Mouse (Mus musculus): ENCODE measurements at regions not wholly inside any gene's neighbourhood (a gene's known extent, or its start where the extent isn't known, plus 50 kb on each side); places are given as distances from the start of the nearest gene placed in this dataset.
"Not testable (repeated sequence)": the region's sequence is repeated elsewhere in the genome, so short reads cannot be mapped to it uniquely, and the experiment has no call there.

DNA sequence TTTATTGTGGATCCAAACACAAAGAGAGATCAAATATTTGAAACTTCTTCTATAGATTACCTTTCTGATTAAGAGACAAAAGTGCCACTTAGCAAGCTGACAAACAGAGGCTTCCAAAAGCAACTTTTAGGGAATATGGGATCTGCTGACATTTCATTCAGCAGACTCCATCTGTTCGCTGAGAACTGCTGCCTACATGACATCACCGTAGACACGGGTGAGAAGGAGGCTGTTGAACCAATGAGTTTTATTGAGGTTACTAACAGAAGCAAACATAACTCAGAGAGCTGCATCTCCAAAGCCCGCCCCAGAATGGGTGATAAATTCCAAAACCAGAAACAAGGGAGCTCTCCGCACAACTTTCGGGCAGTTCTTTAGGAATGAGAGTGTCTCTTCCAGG is 111.8 kb upstream of the Tmem106b start:
- no peaks in the 10 kb centered on the region for H3K36me3 ChIP-seq (ENCODE audit: control insufficient read depth, insufficient read depth, low read length)
- no peak for DNase-seq (ENCODE audit: extremely low read depth, low read depth, low spot score)
- no peak overlapping the region for H3K9ac ChIP-seq (ENCODE audit: low read depth, low read length)
- no peaks in the 10 kb centered on the region for H3K4me1 ChIP-seq (ENCODE audit: control insufficient read depth, insufficient read depth, low read length)
- no peak overlapping the region for H3K4me3 ChIP-seq (ENCODE audit: insufficient read depth, low read depth, low read length)
- H3K27me3 ChIP-seq (ENCODE audit: control insufficient read depth, insufficient read depth, low read length): no peaks in the 10 kb centered on the region
- no peak for TF ChIP-seq CTCF (IDR thresholded peaks at IDR 0.05; ENCODE audit: low read depth, low read length)
- no peak for TF ChIP-seq POLR2A (IDR thresholded peaks at IDR 0.05; ENCODE audit: extremely low read depth, insufficient read depth, low read length)
- no peak overlapping the region for H3K27ac ChIP-seq (replicated peaks; ENCODE audit: insufficient read depth, low read depth, low read length)
- 83% methylated on average over 6 of the region's 6 CpGs for WGBS
- H3K79me2 ChIP-seq (ENCODE audit: control insufficient read depth, insufficient read depth, low read length): no peaks in the 10 kb centered on the region

DNA sequence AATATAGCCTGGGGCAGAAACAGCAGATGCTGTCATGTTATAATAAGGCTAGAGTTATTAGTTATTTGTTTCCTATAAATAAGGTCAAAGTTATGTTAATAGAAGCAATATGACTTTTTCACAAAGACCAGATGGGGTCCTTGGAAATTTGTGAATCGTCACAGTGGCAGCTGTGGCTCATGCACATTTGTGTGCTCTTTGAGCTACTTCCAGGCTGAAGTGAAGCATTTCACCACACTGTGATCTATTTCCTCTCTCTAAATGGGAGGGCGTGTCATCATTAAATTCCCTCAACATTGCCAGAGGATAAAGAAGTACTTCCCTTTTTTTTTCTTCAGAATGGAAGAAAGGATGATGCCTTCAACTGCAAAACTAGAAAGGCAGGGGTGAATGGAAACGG is 157.9 kb upstream of the Tmem106b start:
- 82% methylated on average over 3 of the region's 3 CpGs for WGBS
- no peak overlapping the region for H3K4me3 ChIP-seq (ENCODE audit: insufficient read depth, low read depth, low read length)

GRCm38 (mm10) chr6:12892929-12893328 is 143.7 kb upstream of the Thsd7a start:
- Histone ChIP-seq H3K4me3 (ENCODE audit: insufficient read depth, low read depth, low read length) (no peak overlapping the region), H3K79me2 (ENCODE audit: control insufficient read depth, insufficient read depth, low read length) (no peaks in the 10 kb centered on the region), H3K36me3 (ENCODE audit: control insufficient read depth, insufficient read depth, low read length) (no peaks in the 10 kb centered on the region), H3K27me3 (ENCODE audit: control insufficient read depth, insufficient read depth, low read length) (no peaks in the 10 kb centered on the region), H3K27ac (replicated peaks; ENCODE audit: insufficient read depth, low read depth, low read length) (no peak overlapping the region), H3K9ac (ENCODE audit: low read depth, low read length) (no peak overlapping the region), H3K4me1 (ENCODE audit: control insufficient read depth, insufficient read depth, low read length) (no peaks in the 10 kb centered on the region)
- no peak for TF ChIP-seq POLR2A (IDR thresholded peaks at IDR 0.05; ENCODE audit: extremely low read depth, insufficient read depth, low read length)
- no peak for DNase-seq (ENCODE audit: extremely low read depth, low read depth, low spot score)
- 64% methylated on average over 5 of the region's 5 CpGs for WGBS

More for the DNA sequence above, 157.9 kb upstream of the Tmem106b start:
- DNase-seq (ENCODE audit: extremely low read depth, low read depth, low spot score): no peak
- no peak overlapping the region for H3K27ac ChIP-seq (replicated peaks; ENCODE audit: insufficient read depth, low read depth, low read length)
- H3K4me1 ChIP-seq (ENCODE audit: control insufficient read depth, insufficient read depth, low read length): no peaks in the 10 kb centered on the region
- H3K36me3 ChIP-seq (ENCODE audit: control insufficient read depth, insufficient read depth, low read length): no peaks in the 10 kb centered on the region
- no peaks in the 10 kb centered on the region for H3K27me3 ChIP-seq (ENCODE audit: control insufficient read depth, insufficient read depth, low read length)
- no peak overlapping the region for H3K9ac ChIP-seq (ENCODE audit: low read depth, low read length)
- H3K79me2 ChIP-seq (ENCODE audit: control insufficient read depth, insufficient read depth, low read length): no peaks in the 10 kb centered on the region
- no peak for TF ChIP-seq POLR2A (IDR thresholded peaks at IDR 0.05; ENCODE audit: extremely low read depth, insufficient read depth, low read length)
- no peak for TF ChIP-seq CTCF (IDR thresholded peaks at IDR 0.05; ENCODE audit: low read depth, low read length)

DNA sequence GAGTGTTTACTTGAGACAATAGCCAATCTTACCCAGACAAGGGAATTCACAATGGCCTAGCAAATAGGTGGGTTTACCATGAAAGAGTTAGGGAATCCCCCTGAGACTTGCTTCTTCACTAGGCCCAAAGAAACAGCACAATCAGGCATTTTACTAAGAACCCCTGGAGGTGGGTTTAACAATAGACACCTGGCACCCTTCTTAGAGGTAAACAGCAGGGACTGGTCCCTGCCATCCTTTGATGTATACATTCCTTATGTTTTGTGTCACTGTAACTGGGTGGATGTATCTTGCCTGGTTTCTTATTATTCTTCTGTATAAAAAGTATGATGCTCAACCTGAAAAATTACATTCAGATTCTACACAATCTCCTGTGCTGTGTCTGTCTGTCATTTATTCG is 127.7 kb upstream of the Thsd7a start:
- not testable (repeated sequence) for DNase-seq (ENCODE audit: extremely low read depth, low read depth, low spot score); H3K4me3 ChIP-seq (ENCODE audit: insufficient read depth, low read depth, low read length); H3K4me1 ChIP-seq (ENCODE audit: control insufficient read depth, insufficient read depth, low read length); H3K79me2 ChIP-seq (ENCODE audit: control insufficient read depth, insufficient read depth, low read length); H3K36me3 ChIP-seq (ENCODE audit: control insufficient read depth, insufficient read depth, low read length); H3K27me3 ChIP-seq (ENCODE audit: control insufficient read depth, insufficient read depth, low read length); H3K9ac ChIP-seq (ENCODE audit: low read depth, low read length); H3K27ac ChIP-seq (replicated peaks; ENCODE audit: insufficient read depth, low read depth, low read length)
- 58% methylated on average over 1 of the region's 1 CpGs for WGBS

- H3K36me3 ChIP-seq (ENCODE audit: control insufficient read depth, insufficient read depth, low read length): no peaks in the 10 kb centered on the region
- no peak overlapping the region for H3K9ac ChIP-seq (ENCODE audit: low read depth, low read length)
- H3K4me3 ChIP-seq (ENCODE audit: insufficient read depth, low read depth, low read length): no peak overlapping the region
- H3K27ac ChIP-seq (replicated peaks; ENCODE audit: insufficient read depth, low read depth, low read length): no peak overlapping the region
- no peak for TF ChIP-seq POLR2A (IDR thresholded peaks at IDR 0.05; ENCODE audit: extremely low read depth, insufficient read depth, low read length)
- no peak for TF ChIP-seq CTCF (IDR thresholded peaks at IDR 0.05; ENCODE audit: low read depth, low read length)
- 40% methylated on average over 4 of the region's 4 CpGs for WGBS
- no peaks in the 10 kb centered on the region for H3K4me1 ChIP-seq (ENCODE audit: control insufficient read depth, insufficient read depth, low read length)
- no peaks in the 10 kb centered on the region for H3K27me3 ChIP-seq (ENCODE audit: control insufficient read depth, insufficient read depth, low read length)
- no peak for DNase-seq (ENCODE audit: extremely low read depth, low read depth, low spot score)
- H3K79me2 ChIP-seq (ENCODE audit: control insufficient read depth, insufficient read depth, low read length): no peaks in the 10 kb centered on the region
Observed at GRCm38 (mm10) chr6:12876366-12876765, 127.2 kb upstream of the Thsd7a start.

DNA sequence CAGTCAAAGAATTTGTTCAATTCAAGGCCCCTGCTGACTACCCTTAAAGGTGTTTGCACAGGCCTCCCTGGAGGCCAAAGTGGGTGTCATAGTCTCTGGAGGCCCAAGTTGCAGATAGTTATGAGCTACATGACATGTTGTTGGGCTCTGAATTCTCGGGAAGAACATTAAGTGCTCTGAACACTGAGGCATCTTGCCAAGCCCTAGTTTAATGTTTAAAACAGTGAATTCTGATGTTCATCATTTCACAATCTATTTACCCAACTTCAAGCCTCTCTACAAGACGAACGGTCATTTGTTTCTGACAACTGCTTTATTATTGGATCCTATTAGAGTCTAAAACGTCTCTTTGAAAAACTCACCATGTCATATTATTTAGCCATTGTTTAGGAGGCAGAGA is 119.0 kb upstream of the Thsd7a start:
- WGBS: 21% methylated on average over 4 of the region's 4 CpGs
- TF ChIP-seq CTCF (IDR thresholded peaks at IDR 0.05; ENCODE audit: low read depth, low read length): no peak
- Histone ChIP-seq H3K79me2 (ENCODE audit: control insufficient read depth, insufficient read depth, low read length) (no peaks in the 10 kb centered on the region), H3K27ac (replicated peaks; ENCODE audit: insufficient read depth, low read depth, low read length) (no peak overlapping the region), H3K27me3 (ENCODE audit: control insufficient read depth, insufficient read depth, low read length) (no peaks in the 10 kb centered on the region), H3K4me3 (ENCODE audit: insufficient read depth, low read depth, low read length) (no peak overlapping the region), H3K4me1 (ENCODE audit: control insufficient read depth, insufficient read depth, low read length) (peaks cover 1% of the 10 kb centered on the region; the same call in 1 of the 2 replicates), H3K9ac (ENCODE audit: low read depth, low read length) (no peak overlapping the region), H3K36me3 (ENCODE audit: control insufficient read depth, insufficient read depth, low read length) (no peaks in the 10 kb centered on the region)
- peak; percentile 90 for DNase-seq (ENCODE audit: extremely low read depth, low read depth, low spot score)
